Mouse (Mus musculus) monocyte, adult 59 days (primary cell): ENCODE results near the gene Klrb1a. TPM values are rescaled to one million over a fixed set of nuclear protein-coding genes. Genes with fewer than 3 reads are reported as not detected.

ENCODE experiments used
- total RNA-seq, 2 experiments: library from RNA; stranded (reverse); gene quantifications; one replicate each; pipeline ENCODE4 v1.2.4; 2023

Klrb1a gene
- not detected for total RNA-seq

DNA sequence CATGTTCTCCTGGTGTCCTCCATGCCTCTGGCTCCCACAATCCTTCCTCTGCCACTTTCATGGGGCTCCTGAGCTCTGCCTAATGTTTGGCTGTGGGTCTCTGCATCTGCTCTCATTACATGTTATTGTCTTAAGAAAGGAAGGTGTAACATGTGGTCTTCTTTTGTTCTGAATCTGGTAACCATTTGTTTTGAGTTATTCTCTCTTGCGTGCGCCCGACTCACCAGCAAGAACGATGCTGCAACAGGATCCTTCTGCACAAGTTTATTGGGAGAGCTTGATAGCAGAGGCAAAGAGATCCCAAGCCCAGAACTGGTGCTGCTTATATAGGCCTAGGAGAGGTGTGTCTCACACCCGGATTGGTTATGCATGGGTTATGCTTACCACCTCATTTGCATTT is at the start of gene Klrb1a:
Klrb1a (minus strand) TSS at position 101 of the 400 bp plus-strand sequence.

DNA sequence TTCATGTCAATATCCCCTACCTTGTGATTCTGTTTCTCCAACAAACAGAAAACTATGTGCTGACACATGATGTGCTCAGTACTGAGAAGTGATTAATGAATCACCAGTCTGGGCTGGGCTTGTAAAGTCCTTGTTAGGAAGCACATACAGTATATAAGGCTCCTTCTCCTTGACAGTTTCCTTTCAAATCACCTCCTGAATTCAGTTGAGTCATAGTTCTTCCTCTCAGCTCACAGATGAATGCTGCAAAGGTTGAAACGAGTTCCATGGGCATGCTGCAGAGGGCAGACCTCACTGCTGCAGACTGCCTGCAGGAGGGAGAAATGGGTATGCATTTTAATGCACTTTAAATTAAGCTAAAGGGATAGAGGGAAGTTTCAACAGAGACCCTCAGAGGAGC is 38.9 kb upstream of the Klrb1a start, which contains the start of gene Clec2h:
Clec2h (plus strand) TSS at position 180 of the 400 bp plus-strand sequence.

DNA sequence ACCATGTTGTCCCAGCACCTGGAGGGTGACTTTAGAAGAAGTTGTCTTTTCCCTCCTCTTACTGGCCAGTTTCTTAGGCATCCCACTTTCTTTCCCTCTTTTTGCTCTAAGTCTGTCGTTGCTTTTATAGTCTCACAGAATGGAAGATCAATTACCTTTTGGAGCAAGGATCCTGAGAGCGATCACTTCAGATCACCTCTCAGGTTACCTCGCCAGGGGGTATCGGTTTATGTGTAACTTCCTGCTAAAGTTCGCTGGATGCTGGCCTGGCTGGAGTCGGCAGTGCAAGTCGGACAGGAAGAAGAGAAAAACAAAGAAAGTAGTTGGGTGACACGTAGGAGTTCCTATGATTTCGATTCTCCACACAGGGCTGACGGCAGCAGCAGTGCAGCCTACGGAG is 41.8 kb downstream of the Klrb1a start, which contains the start of gene A2ml1:
A2ml1 (minus strand) TSS at position 101 of the 400 bp plus-strand sequence.

Other genes starting within 250 kb of the Klrb1a start
- not detected for gene Tex52, start 248.1 kb downstream of the Klrb1a start, total RNA-seq
- not detected for gene Gm44596, start 248.0 kb downstream of the Klrb1a start, total RNA-seq
- gene Nrip2, start 224.2 kb downstream of the Klrb1a start, total RNA-seq, result not detected
- 10 to 100 TPM; 13.9 to 20.6 TPM for gene Itfg2, start 198.6 kb downstream of the Klrb1a start, total RNA-seq
- gene Fkbp4, start 184.9 kb downstream of the Klrb1a start, total RNA-seq, result 10 to 100 TPM; 45.1 to 50.7 TPM
- not detected for gene Pzp, start 96.8 kb downstream of the Klrb1a start, total RNA-seq
- gene A2ml1, start 41.9 kb downstream of the Klrb1a start, total RNA-seq, result not detected
- gene Clec2h, start 38.9 kb upstream of the Klrb1a start, total RNA-seq, result 1 to 10 TPM in 1 of 2 experiments, not detected in 1; 1.0 TPM
- not detected for gene Klrb1, start 99.5 kb upstream of the Klrb1a start, total RNA-seq
- under 1 TPM; 0.27 to 0.60 TPM for gene Klrb1c, start 165.7 kb upstream of the Klrb1a start, total RNA-seq
- gene Gm44511, start 202.8 kb upstream of the Klrb1a start, total RNA-seq, result not detected
- gene Klrb1b, start 202.8 kb upstream of the Klrb1a start, total RNA-seq, result under 1 TPM in 1 of 2 experiments, not detected in 1; 0.50 TPM